Mouse (Mus musculus): Measurements from ENCODE around the gene Man1c1. TPM values are rescaled to one million over a fixed set of nuclear protein-coding genes. Genes with fewer than 3 reads are reported as not detected.

Gene Man1c1
- polyA plus RNA-seq, 1 experiment from 2014 or later, result 8.3 TPM

- Histone ChIP-seq H3K27ac (no peak overlapping the region), H3K36me3 (peaks cover 17% of the 10 kb centered on the region), H3K4me3 (no peak overlapping the region), H3K4me1 (peaks cover 50% of the 10 kb centered on the region), H3K9me3 (no peaks in the 10 kb centered on the region), H3K27me3 (ENCODE audit: insufficient read depth, poor library complexity, severe bottlenecking) (no peaks in the 10 kb centered on the region)
- 81% methylated on average over 7 of the region's 7 CpGs for WGBS
- DNase-seq (ENCODE audit: low spot score), result no peak
These were observed 118.0 kb downstream of the Man1c1 start for GRCm38 (mm10) chr4:134586126-134586525.

- peaks cover 66% of the 10 kb centered on the region for H3K4me1 ChIP-seq
- peak overlapping the region; percentile 56 for H3K27ac ChIP-seq
- H3K36me3 ChIP-seq, result peaks cover 8% of the 10 kb centered on the region; the same call in 1 of the 2 replicates
- H3K9me3 ChIP-seq, result no peaks in the 10 kb centered on the region
- WGBS, result 65% methylated on average over 3 of the region's 3 CpGs
- no peak overlapping the region for H3K4me3 ChIP-seq
- no peaks in the 10 kb centered on the region for H3K27me3 ChIP-seq (ENCODE audit: insufficient read depth, poor library complexity, severe bottlenecking)
- DNase-seq (ENCODE audit: low spot score), result no peak
These were observed 120.6 kb downstream of the Man1c1 start for GRCm38 (mm10) chr4:134583513-134583912.

GRCm38 (mm10) chr4:134581365-134581764 lies 122.7 kb downstream of the Man1c1 start:
- peaks cover 61% of the 10 kb centered on the region for H3K4me1 ChIP-seq
- no peaks in the 10 kb centered on the region for H3K9me3 ChIP-seq
- no peaks in the 10 kb centered on the region for H3K27me3 ChIP-seq (ENCODE audit: insufficient read depth, poor library complexity, severe bottlenecking)
- no peak for DNase-seq (ENCODE audit: low spot score)
- WGBS, result 45% methylated on average over 8 of the region's 8 CpGs
- no peak overlapping the region for H3K4me3 ChIP-seq
- peak overlapping the region; percentile 83 for H3K27ac ChIP-seq
- 0 out of 2 replicates have a peak, but pooled peaks cover 4% of the 10 kb centered on the region for H3K36me3 ChIP-seq

- H3K36me3 ChIP-seq, result peaks cover 9% of the 10 kb centered on the region
- H3K27me3 ChIP-seq (ENCODE audit: insufficient read depth, poor library complexity, severe bottlenecking), result no peaks in the 10 kb centered on the region
- no peak overlapping the region for H3K4me3 ChIP-seq
- H3K9me3 ChIP-seq, result no peaks in the 10 kb centered on the region
- peak overlapping the region; percentile 83 for H3K27ac ChIP-seq
- peaks cover 67% of the 10 kb centered on the region for H3K4me1 ChIP-seq
- WGBS, result 72% methylated on average over 15 of the region's 15 CpGs
- DNase-seq (ENCODE audit: low spot score), result no peak
These were observed 123.5 kb downstream of the Man1c1 start for GRCm38 (mm10) chr4:134580351-134581148.

- Histone ChIP-seq H3K27me3 (ENCODE audit: insufficient read depth, poor library complexity, severe bottlenecking) (no peaks in the 10 kb centered on the region), H3K36me3 (peaks cover 18% of the 10 kb centered on the region), H3K4me1 (peaks cover 71% of the 10 kb centered on the region), H3K27ac (peak overlapping the region; percentile 83), H3K9me3 (no peaks in the 10 kb centered on the region), H3K4me3 (peak overlapping the region; percentile 41)
- DNase-seq (ENCODE audit: low spot score), result no peak
- 7% methylated on average over 5 of the region's 5 CpGs for WGBS
These were observed 124.5 kb downstream of the Man1c1 start for GRCm38 (mm10) chr4:134579620-134580019.

- Histone ChIP-seq H3K9me3 (0 out of 2 replicates have a peak, but pooled peaks cover 2% of the 10 kb centered on the region), H3K27me3 (ENCODE audit: insufficient read depth, poor library complexity, severe bottlenecking) (no peaks in the 10 kb centered on the region), H3K27ac (peak overlapping the region; percentile 83), H3K4me3 (peak overlapping the region; percentile 41), H3K36me3 (peaks cover 18% of the 10 kb centered on the region), H3K4me1 (peaks cover 67% of the 10 kb centered on the region)
- DNase-seq (ENCODE audit: low spot score), result peak; percentile 89
- 5% methylated on average over 11 of the region's 11 CpGs for WGBS
These were observed 124.9 kb downstream of the Man1c1 start for GRCm38 (mm10) chr4:134579212-134579611.

DNA sequence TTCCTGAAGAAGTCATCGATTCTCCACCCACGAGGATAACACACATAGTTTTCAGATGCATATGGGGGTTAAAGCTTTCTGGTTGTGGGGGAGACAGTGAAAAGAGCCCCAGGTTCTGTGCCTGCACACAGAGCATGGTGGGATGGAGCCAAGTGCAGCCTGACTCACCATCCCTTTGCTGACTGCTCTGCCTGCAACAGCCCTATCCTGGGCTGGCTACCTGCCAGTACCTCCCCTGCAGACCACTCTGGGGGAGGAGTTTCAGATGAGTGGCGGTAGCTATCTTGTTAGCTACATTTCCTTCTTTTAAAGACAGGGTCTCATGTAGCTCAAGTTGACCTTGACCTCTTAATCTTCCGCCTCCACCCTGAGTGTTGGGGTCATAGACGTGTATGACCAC lies 125.7 kb downstream of the Man1c1 start:
- peaks cover 59% of the 10 kb centered on the region for H3K4me1 ChIP-seq
- WGBS, result 42% methylated on average over 5 of the region's 5 CpGs
- H3K4me3 ChIP-seq, result peak overlapping the region; percentile 41; the same call in 1 of the 2 replicates
- 0 out of 2 replicates have a peak, but pooled peaks cover 3% of the 10 kb centered on the region for H3K9me3 ChIP-seq
- peak overlapping the region; percentile 83 for H3K27ac ChIP-seq
- peaks cover 23% of the 10 kb centered on the region for H3K36me3 ChIP-seq
- no peaks in the 10 kb centered on the region for H3K27me3 ChIP-seq (ENCODE audit: insufficient read depth, poor library complexity, severe bottlenecking)
- DNase-seq (ENCODE audit: low spot score), result no peak

DNA sequence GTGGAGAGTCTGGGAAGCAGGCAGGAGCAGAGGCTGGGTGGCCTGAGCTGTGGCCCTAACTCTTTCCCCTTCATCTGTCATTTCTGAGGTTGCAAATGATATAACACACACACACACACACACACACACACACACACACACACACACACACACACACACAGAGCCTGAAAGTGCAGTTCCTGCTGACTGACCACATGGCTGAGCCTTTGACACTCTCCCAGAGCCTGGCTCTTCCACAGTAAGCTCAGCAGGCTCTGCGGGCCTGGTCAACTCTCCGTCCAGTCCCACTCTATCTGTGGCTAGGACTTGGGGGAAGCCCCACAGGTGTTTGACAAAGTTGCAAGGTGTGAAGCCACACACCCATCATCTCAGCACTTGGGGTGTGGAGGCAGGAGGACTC lies 126.8 kb downstream of the Man1c1 start:
- 0 out of 2 replicates have a peak, but pooled peaks cover 3% of the 10 kb centered on the region for H3K9me3 ChIP-seq
- peak overlapping the region; percentile 22; the same call in 1 of the 2 replicates for H3K27ac ChIP-seq
- no peak overlapping the region for H3K4me3 ChIP-seq
- WGBS, result 81% methylated on average over 2 of the region's 2 CpGs
- H3K36me3 ChIP-seq, result peaks cover 32% of the 10 kb centered on the region
- no peaks in the 10 kb centered on the region for H3K27me3 ChIP-seq (ENCODE audit: insufficient read depth, poor library complexity, severe bottlenecking)
- H3K4me1 ChIP-seq, result peaks cover 58% of the 10 kb centered on the region
- no peak for DNase-seq (ENCODE audit: low spot score)

GRCm38 (mm10) chr4:134575486-134575885 lies 128.6 kb downstream of the Man1c1 start:
- H3K27me3 ChIP-seq (ENCODE audit: insufficient read depth, poor library complexity, severe bottlenecking), result no peaks in the 10 kb centered on the region
- 0 out of 2 replicates have a peak, but pooled peaks cover 3% of the 10 kb centered on the region for H3K9me3 ChIP-seq
- peaks cover 45% of the 10 kb centered on the region for H3K4me1 ChIP-seq
- 40% methylated on average over 11 of the region's 11 CpGs for WGBS
- H3K36me3 ChIP-seq, result peaks cover 41% of the 10 kb centered on the region
- no peak for DNase-seq (ENCODE audit: low spot score)
- no peak overlapping the region for H3K4me3 ChIP-seq
- peak overlapping the region; percentile 39; the same call in 1 of the 2 replicates for H3K27ac ChIP-seq

- Histone ChIP-seq H3K4me1 (peaks cover 18% of the 10 kb centered on the region), H3K9me3 (0 out of 2 replicates have a peak, but pooled peaks cover 3% of the 10 kb centered on the region), H3K27me3 (ENCODE audit: insufficient read depth, poor library complexity, severe bottlenecking) (no peaks in the 10 kb centered on the region; the same call in 1 of the 2 replicates), H3K27ac (no peak overlapping the region), H3K36me3 (peaks cover 67% of the 10 kb centered on the region), H3K4me3 (no peak overlapping the region)
- WGBS, result 87% methylated on average over 24 of the region's 24 CpGs
- no peak for DNase-seq (ENCODE audit: low spot score)
These were observed 131.4 kb downstream of the Man1c1 start for GRCm38 (mm10) chr4:134572449-134573300.

DNA sequence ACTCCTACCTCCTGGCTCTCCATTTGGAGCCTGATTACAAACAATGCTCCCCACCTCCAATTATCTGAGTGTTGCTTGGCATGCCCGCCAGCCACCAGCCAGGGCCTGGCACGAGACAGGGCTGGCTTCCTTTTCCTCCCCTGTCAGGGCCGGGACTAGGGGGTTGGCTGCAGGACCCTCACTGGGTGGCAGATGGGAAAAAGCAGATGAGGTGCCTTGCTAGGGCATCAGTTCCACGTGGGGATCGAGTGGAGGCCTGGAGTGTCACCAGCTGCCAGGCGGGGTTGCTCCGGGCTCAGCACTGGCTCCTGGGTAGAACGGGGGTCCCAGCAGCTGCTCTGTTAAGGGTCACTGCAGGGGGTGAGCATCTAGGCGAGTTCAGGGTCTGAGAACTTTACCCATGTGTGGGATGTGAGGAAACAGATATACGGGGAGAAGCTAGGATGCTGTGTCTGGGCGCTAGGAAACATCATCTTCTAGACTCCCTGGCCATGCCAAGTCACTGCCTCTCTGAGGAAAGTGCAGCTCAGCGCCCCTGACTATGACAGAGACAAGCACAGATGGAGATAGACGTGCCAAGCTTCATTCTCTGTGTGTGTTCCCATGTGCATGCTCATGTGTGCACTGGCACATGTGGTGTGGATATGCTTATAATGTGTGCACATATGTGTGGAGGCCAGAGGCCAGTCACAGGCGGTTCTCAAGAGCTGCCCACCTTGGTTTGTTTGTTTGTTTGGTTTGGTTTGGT lies 133.2 kb downstream of the Man1c1 start:
- no peak overlapping the region for H3K4me3 ChIP-seq
- DNase-seq (ENCODE audit: low spot score), result no peak
- H3K27ac ChIP-seq, result no peak overlapping the region
- peaks cover 18% of the 10 kb centered on the region for H3K4me1 ChIP-seq
- 73% methylated on average over 14 of the region's 14 CpGs for WGBS
- no peaks in the 10 kb centered on the region; the same call in 1 of the 2 replicates for H3K27me3 ChIP-seq (ENCODE audit: insufficient read depth, poor library complexity, severe bottlenecking)
- peaks cover 79% of the 10 kb centered on the region for H3K36me3 ChIP-seq
- 0 out of 2 replicates have a peak, but pooled peaks cover 3% of the 10 kb centered on the region for H3K9me3 ChIP-seq

DNA sequence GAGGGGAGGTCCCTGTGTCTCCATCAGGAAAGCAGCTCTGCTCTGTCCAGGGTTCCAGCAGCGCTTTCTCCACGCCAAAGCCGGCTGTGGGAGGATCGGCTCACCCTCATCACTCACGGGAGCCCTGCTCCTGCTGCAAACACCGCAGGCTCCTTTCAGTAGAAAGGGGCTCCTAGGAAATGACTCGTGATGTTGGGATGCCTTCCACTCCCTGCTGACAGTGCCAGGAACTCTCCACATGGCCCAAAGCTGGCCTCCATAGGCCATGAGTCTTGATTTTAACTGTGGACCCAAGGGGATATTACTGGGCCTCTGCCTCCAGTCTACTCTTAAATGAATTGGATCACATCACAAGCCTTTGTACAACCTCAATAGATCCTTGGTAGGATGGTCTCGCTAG lies 134.3 kb downstream of the Man1c1 start:
- H3K36me3 ChIP-seq, result peaks cover 80% of the 10 kb centered on the region
- WGBS, result 80% methylated on average over 8 of the region's 8 CpGs

More for the DNA sequence above, 134.3 kb downstream of the Man1c1 start:
- Histone ChIP-seq H3K4me1 (peaks cover 10% of the 10 kb centered on the region), H3K27me3 (ENCODE audit: insufficient read depth, poor library complexity, severe bottlenecking) (no peaks in the 10 kb centered on the region; the same call in 1 of the 2 replicates), H3K27ac (no peak overlapping the region), H3K4me3 (no peak overlapping the region), H3K9me3 (0 out of 2 replicates have a peak, but pooled peaks cover 3% of the 10 kb centered on the region)
- DNase-seq (ENCODE audit: low spot score), result no peak

Data from heart, embryonic 10.5 days (tissue).